Mouse (Mus musculus) CH12.LX (cell line): ENCODE measurements around the gene Pigg. TPM values are rescaled to one million over a fixed set of nuclear protein-coding genes. Genes with fewer than 3 reads are reported as not detected.

Source experiments
- DNase-seq: peaks from one replicate; pipeline ENCODE4 v3.0.0-alpha.2; 2013; ENCODE audit errors: extremely low read depth
- H3K27ac ChIP-seq: 2 replicates; pipeline ENCODE4 v1.5.1; 2012; ENCODE audit warnings: low read depth, mild to moderate bottlenecking, control low read depth, moderate library complexity; ENCODE audit not compliant: insufficient read depth
- H3K27me3 ChIP-seq: replicated peaks from 2 replicates; pipeline ENCODE3; 2012; ENCODE audit warnings: inconsistent platforms
- H3K36me3 ChIP-seq, 2 experiments: replicated peaks in 1 of 2; 2 replicates each; pipeline versions ENCODE3 to v1.6.1; 2012; ENCODE audit warnings: inconsistent platforms in 1 of 2, low read length in 1 of 2, mild to moderate bottlenecking in 1 of 2, mixed read lengths in 1 of 2, moderate library complexity in 1 of 2; ENCODE audit not compliant: control insufficient read depth in 1 of 2, insufficient read depth in 1 of 2
- H3K4me1 ChIP-seq, 2 experiments: 2 replicates each; pipeline ENCODE4 v1.6.1; 2012; ENCODE audit warnings: inconsistent platforms in 1 of 2, moderate library complexity in 1 of 2; ENCODE audit not compliant: insufficient read depth in 2 of 2, control insufficient read depth in 1 of 2
- H3K4me2 ChIP-seq: 2 replicates; pipeline ENCODE4 v1.6.1; 2012; ENCODE audit warnings: low read depth, mild to moderate bottlenecking, control low read depth; ENCODE audit not compliant: poor library complexity, insufficient read depth, severe bottlenecking
- H3K4me3 ChIP-seq, 3 experiments: fragments of 150-350 bp in 1 of 3; sonication (generic) in 1 of 3; replicated peaks in 1 of 3; 2 replicates each; pipeline versions ENCODE3 to v1.5.1; 2011 to 2012; ENCODE audit warnings: low read depth in 2 of 3, low read length in 2 of 3, mild to moderate bottlenecking in 2 of 3, moderate library complexity in 2 of 3, control low read depth in 1 of 3, improper control_type of control experiment in 1 of 3, inconsistent platforms in 1 of 3, mixed read lengths in 1 of 3; ENCODE audit not compliant: poor library complexity in 1 of 3
- H3K79me2 ChIP-seq: replicated peaks from 2 replicates; pipeline ENCODE4 v1.6.1; 2012; ENCODE audit warnings: mild to moderate bottlenecking, moderate library complexity; ENCODE audit not compliant: control insufficient read depth, poor library complexity, insufficient read depth, severe bottlenecking; ENCODE audit errors: extremely low read depth
- H3K9ac ChIP-seq: 2 replicates; pipeline ENCODE4 v1.6.1; 2012; ENCODE audit warnings: low read depth, mild to moderate bottlenecking, control low read depth, moderate library complexity; ENCODE audit not compliant: insufficient read depth
- H3K9me3 ChIP-seq: replicated peaks from 2 replicates; pipeline ENCODE3; 2012; ENCODE audit warnings: low read length, inconsistent platforms, mixed read lengths
- BHLHE40 ChIP-seq: IDR thresholded peaks from 2 replicates; pipeline ENCODE4 v1.6.1; 2011; ENCODE audit warnings: mild to moderate bottlenecking, low read depth, low read length, improper control_type of control experiment
- CHD1 ChIP-seq: IDR thresholded peaks from 2 replicates; pipeline ENCODE4 v1.6.1; 2012; ENCODE audit warnings: low read depth, low read length, improper control_type of control experiment, inconsistent platforms
- CHD2 ChIP-seq: IDR thresholded peaks from 2 replicates; pipeline ENCODE4 v1.6.1; 2011; ENCODE audit warnings: low read length, improper control_type of control experiment
- IRF4 ChIP-seq: IDR thresholded peaks from 2 replicates; pipeline ENCODE4 v1.6.1; 2014; ENCODE audit warnings: low read depth, mild to moderate bottlenecking, inconsistent platforms, low read length, improper control_type of control experiment
- JUN ChIP-seq: IDR thresholded peaks from 2 replicates; pipeline ENCODE4 v1.6.1; 2011; ENCODE audit warnings: low read depth, mild to moderate bottlenecking, low read length, improper control_type of control experiment, moderate library complexity; ENCODE audit not compliant: insufficient read depth
- KAT2A ChIP-seq: IDR thresholded peaks from 2 replicates; pipeline ENCODE4 v1.6.1; 2012; ENCODE audit warnings: low read length, improper control_type of control experiment, inconsistent platforms; ENCODE audit not compliant: insufficient replicate concordance
- MAFK ChIP-seq: IDR thresholded peaks from 2 replicates; pipeline ENCODE4 v1.6.1; 2011; ENCODE audit warnings: low read length, improper control_type of control experiment; ENCODE audit not compliant: insufficient replicate concordance
- MAZ ChIP-seq: IDR thresholded peaks from 2 replicates; pipeline ENCODE4 v1.6.1; 2012; ENCODE audit warnings: low read depth, mild to moderate bottlenecking, inconsistent platforms, low read length, improper control_type of control experiment, moderate library complexity
- MYC ChIP-seq: IDR thresholded peaks from 2 replicates; pipeline ENCODE4 v1.6.1; 2011; ENCODE audit warnings: low read depth, mild to moderate bottlenecking, improper control_type of control experiment, low read length
- NRF1 ChIP-seq: IDR thresholded peaks from 2 replicates; pipeline ENCODE4 v1.6.1; 2014; ENCODE audit warnings: low read depth, mild to moderate bottlenecking, inconsistent platforms, low read length, improper control_type of control experiment, moderate library complexity
- SIN3A ChIP-seq: IDR thresholded peaks from 2 replicates; pipeline ENCODE4 v1.6.1; 2012; ENCODE audit warnings: low read length, improper control_type of control experiment, inconsistent platforms
- USF1 ChIP-seq: IDR thresholded peaks from 2 replicates; pipeline ENCODE4 v1.6.1; 2014; ENCODE audit warnings: low read depth, mild to moderate bottlenecking, inconsistent platforms, low read length, improper control_type of control experiment
- ZKSCAN1 ChIP-seq: IDR thresholded peaks from 2 replicates; pipeline ENCODE4 v1.6.1; 2012; ENCODE audit warnings: low read depth, inconsistent platforms, low read length, improper control_type of control experiment, borderline replicate concordance
- dilution Hi-C: fragments of 300-500 bp; cut with MboI; formaldehyde crosslinking; loops from 2 replicates; pipeline ENCODE4 v1.14.3; 2020; ENCODE audit warnings: low sequenced_read_pairs; ENCODE audit not compliant: extremely low pct_unique_long_range_greater_than_20kb, extremely low pct_ligation_motif_present
- in situ Hi-C: fragments of 300-500 bp; cut with MboI; formaldehyde crosslinking; loops from 3 replicates; pipeline ENCODE4 v1.14.3; 2019; ENCODE audit warnings: low sequenced_read_pairs, low pct_ligation_motif_present, low pct_unique_long_range_greater_than_20kb, mixed read lengths
- polyA plus RNA-seq: library from polyadenylated mRNA; unstranded; fragments of >175 nt; gene quantifications from 2 replicates; pipeline ENCODE4 v1.2.1, GENCODE M21; 2012; ENCODE audit warnings: low read depth; ENCODE audit not compliant: insufficient read length
- total RNA-seq, 2 experiments: library from RNA; depleted of rRNA; stranded (reverse); fragments of 300-350 nt in 1 of 2; fragments of >200 nt in 1 of 2; gene quantifications; 2 replicates each; pipeline ENCODE4 v1.2.3; 2012 to 2014

Pigg gene
- total and polyA plus RNA-seq, 3 experiments = 6.4 to 9.8 (median 9.7) TPM

- Histone ChIP-seq H3K36me3 (peaks cover 6 to 26% of the 10 kb centered on the region in 2 experiments), H3K4me3 (peak overlapping the region; percentile 80 to 86 (median 82)), H3K27me3 (no peaks in the 10 kb centered on the region), H3K9me3 (no peaks in the 10 kb centered on the region), H3K4me2 (peak overlapping the region; percentile 73), H3K9ac (peak overlapping the region; percentile 76), H3K79me2 (peaks cover 4% of the 10 kb centered on the region), H3K4me1 (peaks cover 3 to 17% of the 10 kb centered on the region in 2 experiments; a peak in 3 of 4 replicates), H3K27ac (no peak overlapping the region)
- dilution Hi-C loops = no loop called here
- no peak for DNase-seq
- in situ Hi-C loops = no loop called here
- no peak for TF ChIP-seq MAZ
Observed at GRCm38 (mm10) chr5:108313065-108313860, 854 bp downstream of the Pigg start.

- Histone ChIP-seq H3K4me1 (no peaks in the 10 kb centered on the region), H3K79me2 (no peaks in the 10 kb centered on the region), H3K9me3 (no peaks in the 10 kb centered on the region), H3K4me2 (no peak overlapping the region), H3K36me3 (peaks cover 41 to 84% of the 10 kb centered on the region in 2 experiments), H3K4me3 (no peak overlapping the region), H3K9ac (no peak overlapping the region), H3K27me3 (no peaks in the 10 kb centered on the region), H3K27ac (no peak overlapping the region)
- dilution Hi-C loops (no loop called here), in situ Hi-C loops (no loop called here)
- no peak for DNase-seq
- TF ChIP-seq NRF1 = no peak
- no peak for TF ChIP-seq CHD2
- TF ChIP-seq JUN = no peak
- no peak for TF ChIP-seq MAFK
- no peak for TF ChIP-seq ZKSCAN1
- no peak for TF ChIP-seq IRF4
- TF ChIP-seq KAT2A = no peak
- no peak for TF ChIP-seq USF1
- TF ChIP-seq SIN3A = no peak
- TF ChIP-seq BHLHE40 = no peak
- TF ChIP-seq CHD1 = no peak
- no peak for TF ChIP-seq MYC
Observed at GRCm38 (mm10) chr5:108331051-108331450, 18.6 kb downstream of the Pigg start.
